Comparison of ENCODE assay signal across 27 mouse cellular contexts in the genomic region with DNA sequence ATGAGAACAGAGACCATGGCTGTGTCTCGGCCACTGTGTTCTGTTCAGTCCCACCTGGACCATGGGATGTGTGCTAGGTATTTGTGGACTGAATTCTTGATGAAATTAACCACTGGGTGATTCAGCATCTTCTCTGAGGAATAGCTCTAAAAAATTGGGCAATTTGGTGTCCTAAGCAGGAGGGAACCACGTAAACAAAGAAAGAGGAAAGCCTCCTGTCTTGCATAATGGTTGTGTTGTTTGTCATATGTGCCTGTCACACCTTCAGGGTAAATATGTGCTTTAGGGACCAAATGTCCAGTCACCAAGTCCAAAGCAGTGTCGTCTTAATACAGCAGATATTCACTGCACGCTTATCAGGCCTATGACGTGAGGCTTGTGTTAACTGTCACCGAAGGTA. TPM values are rescaled to one million over a fixed set of nuclear protein-coding genes. Genes with fewer than 3 reads are reported as not detected.
"Had no signal": no experiment of that assay in that cellular context is flagged by ENCODE, and none has a peak within 500 bp of the region (broad histone marks: within the 10 kb centered on the region; RNA-seq: fewer than 3 reads in every experiment).

No protein-coding gene starts in this region.

- ATAC-seq: inflammation-experienced regulatory T-cells, adult 6 months; intestine, embryonic 16.5 days; midbrain, embryonic 13.5 days; midbrain, embryonic 16.5 days had no signal

- H3K27ac ChIP-seq: limb, embryonic 10.5 days; limb, embryonic 13.5 days; liver, embryonic 13.5 days; midbrain, embryonic 10.5 days; midbrain, embryonic 13.5 days; stomach, embryonic 15.5 days had no signal

- H3K36me3 ChIP-seq: limb, embryonic 10.5 days; limb, embryonic 13.5 days; liver, embryonic 13.5 days; midbrain, embryonic 10.5 days; midbrain, embryonic 13.5 days; stomach, embryonic 15.5 days had no signal

- H3K27me3 ChIP-seq: limb, embryonic 13.5 days; liver, embryonic 13.5 days; stomach, embryonic 15.5 days had no signal

- DNase-seq: kidney, adult 18-20 months; kidney, adult 9 months; kidney, postnatal 14 days; kidney, postnatal 4 days; liver, embryonic 13.5 days; lung, adult 2 months; lung, postnatal 14 days; lung, postnatal 4 days; retina, postnatal 1 day; right cerebral cortex, postnatal 25 days; spleen, adult 18-20 months; thymus, postnatal 25 days had no signal

- H3K4me1 ChIP-seq: limb, embryonic 13.5 days; liver, embryonic 13.5 days; megakaryocyte, embryonic 14.5 days; midbrain, embryonic 10.5 days; midbrain, embryonic 13.5 days; stomach, embryonic 15.5 days had no signal

- H3K9ac ChIP-seq: limb, embryonic 13.5 days; liver, embryonic 13.5 days; midbrain, embryonic 13.5 days; stomach, embryonic 15.5 days had no signal

- H3K4me3 ChIP-seq: limb, embryonic 10.5 days; limb, embryonic 13.5 days; liver, embryonic 13.5 days; megakaryocyte, embryonic 14.5 days; midbrain, embryonic 10.5 days; midbrain, embryonic 13.5 days; stomach, embryonic 15.5 days had no signal

RNA-seq across cellular contexts. Expression of a gene that starts 14.6 kb away (rescaled TPM):
- polyA plus RNA-seq: neural tube, embryonic 14.5 days had no signal

RNA-seq across cellular contexts. Expression of a gene that starts 24.8 kb away (rescaled TPM):
- polyA plus RNA-seq: inflammation-experienced regulatory T-cells, adult 6 months; neural tube, embryonic 14.5 days had no signal

RNA-seq across cellular contexts. Expression of a gene that starts 55.0 kb away (rescaled TPM):
- total RNA-seq: layer of hippocampus, adult 18-20 months; layer of hippocampus, postnatal 14 days; left cerebral cortex, postnatal 25 days had no signal
- polyA plus RNA-seq: kidney, embryonic 16.5 days; limb, embryonic 10.5 days; limb, embryonic 13.5 days; liver, embryonic 13.5 days; midbrain, embryonic 10.5 days; midbrain, embryonic 13.5 days; midbrain, embryonic 16.5 days; neural tube, embryonic 11.5 days had no signal
